Mouse (Mus musculus) myocyte (in vitro differentiated cells): ENCODE data around the gene Shroom3.

Experiments used
- E2F4 ChIP-seq: IDR thresholded peaks from one replicate; pipeline ENCODE4 v1.6.1; 2011; ENCODE audit warnings: mild to moderate bottlenecking, control low read depth, moderate library complexity; ENCODE audit not compliant: insufficient read depth
- MAX ChIP-seq: IDR thresholded peaks from one replicate; pipeline ENCODE4 v1.6.1; 2011; ENCODE audit warnings: low read depth, mild to moderate bottlenecking, control low read depth
- POLR2A ChIP-seq: IDR thresholded peaks from one replicate; pipeline ENCODE4 v1.6.1; 2011; ENCODE audit warnings: low read depth, mild to moderate bottlenecking, control low read depth, moderate library complexity; ENCODE audit not compliant: insufficient read length
- POLR2AphosphoS2 ChIP-seq: IDR thresholded peaks from one replicate; pipeline ENCODE4 v1.6.1; 2011; ENCODE audit warnings: low read depth, control low read depth; ENCODE audit not compliant: insufficient read length
- REST ChIP-seq: IDR thresholded peaks from one replicate; pipeline ENCODE4 v1.6.1; 2011; ENCODE audit warnings: mild to moderate bottlenecking, control low read depth, moderate library complexity; ENCODE audit not compliant: insufficient read depth, insufficient read length
- TCF12 ChIP-seq: IDR thresholded peaks from one replicate; pipeline ENCODE4 v1.6.1; 2011; ENCODE audit warnings: mild to moderate bottlenecking, control low read depth; ENCODE audit not compliant: poor library complexity, insufficient read depth, severe bottlenecking

GRCm38 (mm10) chr5:92810922-92811533 is 127.8 kb downstream of the Shroom3 start:
- no peak for TF ChIP-seq POLR2A
- TF ChIP-seq REST, result no peak
- no peak for TF ChIP-seq E2F4
- TF ChIP-seq MAX, result no peak
- TF ChIP-seq TCF12, result no peak
- no peak for TF ChIP-seq POLR2AphosphoS2
